Mouse (Mus musculus) kidney, adult 11 months (tissue): ENCODE data around the gene Rps6ka2.
A peak's percentile ranks its signal among the peaks of the same experiment; 100 is the strongest.
"Not testable (repeated sequence)": the region's sequence is repeated elsewhere in the genome, so short reads cannot be mapped to it uniquely, and the experiment has no call there.

Experiments used
- DNase-seq: peaks from one replicate; pipeline ENCODE4 v3.0.0; 2022

Rps6ka2 gene

DNA sequence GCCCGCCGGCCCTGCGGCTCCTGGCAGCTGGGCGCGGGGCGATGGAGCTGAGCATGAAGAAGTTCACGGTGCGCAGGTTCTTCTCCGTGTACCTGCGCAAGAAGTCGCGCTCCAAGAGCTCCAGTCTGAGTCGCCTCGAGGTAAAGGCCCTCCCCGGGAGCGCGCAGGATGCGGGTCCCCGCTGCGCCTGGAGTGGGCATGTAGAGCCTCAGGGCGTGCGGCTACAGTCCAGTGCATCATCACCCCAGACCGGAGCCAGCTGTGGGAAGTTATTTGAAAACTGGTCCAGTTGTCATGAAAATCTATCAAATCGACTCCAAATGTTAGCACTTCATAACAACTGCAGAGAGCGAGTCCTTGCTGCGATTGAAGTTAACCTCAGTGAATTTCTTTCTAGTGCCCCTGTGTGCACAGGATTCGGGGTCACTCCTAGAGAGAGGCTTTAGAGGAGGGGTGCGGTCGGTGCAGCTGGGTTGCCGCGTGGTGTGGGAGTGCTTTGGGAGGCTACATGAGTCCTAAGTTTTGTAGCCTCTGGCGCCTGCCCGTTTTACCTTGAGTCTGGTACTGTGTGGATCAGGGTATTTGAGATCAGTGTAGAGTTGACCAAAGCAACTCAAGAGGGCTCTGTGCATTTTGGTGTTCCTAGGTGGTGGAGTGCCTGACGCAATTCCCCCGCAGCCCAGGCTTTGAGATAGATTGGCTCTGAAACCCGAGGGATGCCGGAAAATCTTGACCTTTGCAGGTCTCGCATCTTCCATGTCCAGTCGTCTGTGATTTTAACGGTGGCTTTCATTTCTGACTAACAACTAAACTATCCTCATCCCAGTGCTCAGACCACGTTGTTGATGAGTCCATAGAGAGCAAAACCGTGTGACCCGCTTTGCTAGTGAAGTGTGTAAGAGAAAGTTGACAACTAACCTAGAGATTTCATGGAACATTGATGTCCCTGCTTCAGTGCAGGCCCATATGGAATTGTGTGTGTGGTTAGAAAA, 685 bp downstream of the Rps6ka2 start:
- DNase-seq = no peak

GRCm38 (mm10) chr17:7173331-7174028, 3.6 kb downstream of the Rps6ka2 start:
- no peak for DNase-seq

- no peak for DNase-seq
These were observed 5.4 kb downstream of the Rps6ka2 start for GRCm38 (mm10) chr17:7175293-7175692.

GRCm38 (mm10) chr17:7176394-7176793, 6.5 kb downstream of the Rps6ka2 start:
- peak; percentile 30 for DNase-seq

DNA sequence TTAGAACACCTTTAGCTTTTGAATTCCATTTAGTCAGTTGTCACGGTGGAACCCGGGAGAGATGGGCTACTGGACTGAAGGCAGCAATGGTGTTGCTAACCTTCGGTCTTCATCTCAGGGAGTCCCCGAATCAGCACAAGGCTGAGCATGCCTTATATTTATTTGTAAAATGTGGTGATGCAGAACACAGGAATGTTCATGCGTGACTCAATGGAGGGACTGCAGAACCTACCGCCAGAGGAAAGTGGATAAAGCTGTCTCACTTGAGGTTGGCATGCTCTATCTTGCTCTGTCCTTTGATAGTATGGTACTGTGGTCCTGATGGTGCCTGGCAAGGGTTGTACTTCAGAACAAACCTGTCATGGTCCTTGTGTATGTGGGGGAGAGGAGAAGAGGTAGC, 8.3 kb downstream of the Rps6ka2 start:
- no peak for DNase-seq

- no peak for DNase-seq
These were observed 12.3 kb downstream of the Rps6ka2 start for GRCm38 (mm10) chr17:7182187-7182586.

GRCm38 (mm10) chr17:7187037-7187436, 17.1 kb downstream of the Rps6ka2 start:
- DNase-seq = not testable (repeated sequence)

- DNase-seq = no peak
These were observed 19.5 kb downstream of the Rps6ka2 start for GRCm38 (mm10) chr17:7189425-7189824.

GRCm38 (mm10) chr17:7189975-7190374, 20.1 kb downstream of the Rps6ka2 start:
- no peak for DNase-seq

GRCm38 (mm10) chr17:7194140-7194840, 24.4 kb downstream of the Rps6ka2 start:
- no peak for DNase-seq

GRCm38 (mm10) chr17:7197121-7197925, 27.4 kb downstream of the Rps6ka2 start:
- peak; percentile 35 for DNase-seq

GRCm38 (mm10) chr17:7204771-7205406, 35.0 kb downstream of the Rps6ka2 start:
- no peak for DNase-seq

DNA sequence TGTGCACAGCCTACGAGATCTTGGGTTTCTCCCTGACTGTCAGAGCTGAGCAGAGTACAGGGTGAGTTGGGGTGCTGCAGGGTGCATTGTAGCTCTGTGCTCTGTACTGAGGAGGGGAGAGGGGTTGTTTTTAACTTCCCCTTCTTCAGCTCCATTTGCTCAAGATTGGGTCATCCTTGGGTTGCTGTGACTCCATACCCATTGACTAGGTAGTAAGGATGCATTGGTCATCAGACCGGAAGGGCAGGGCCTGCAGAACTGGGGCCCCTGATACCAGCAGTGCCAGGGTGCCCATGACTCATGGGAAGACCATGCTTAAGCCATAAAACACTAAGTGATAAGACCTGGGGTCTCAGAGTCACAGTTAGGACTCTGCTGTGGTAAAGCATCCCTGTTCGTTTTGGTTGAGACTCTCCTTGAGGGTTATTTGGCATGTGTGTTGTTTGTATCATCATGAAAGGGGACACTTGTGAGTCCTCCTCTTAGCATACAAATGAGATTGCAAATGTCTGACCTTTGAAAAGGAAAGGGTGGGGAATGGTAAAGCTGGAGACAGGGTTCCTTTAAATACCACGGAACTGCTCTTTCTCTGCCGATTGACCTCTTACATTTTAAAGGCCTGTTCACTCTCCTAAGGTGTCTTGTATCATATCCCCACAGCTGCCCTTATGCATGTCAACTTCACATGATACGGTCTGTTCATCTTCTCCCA, 36.7 kb downstream of the Rps6ka2 start:
- no peak for DNase-seq

GRCm38 (mm10) chr17:7210648-7211047, 40.7 kb downstream of the Rps6ka2 start:
- no peak for DNase-seq

- no peak for DNase-seq
These were observed 42.0 kb downstream of the Rps6ka2 start for GRCm38 (mm10) chr17:7211893-7212292.

DNA sequence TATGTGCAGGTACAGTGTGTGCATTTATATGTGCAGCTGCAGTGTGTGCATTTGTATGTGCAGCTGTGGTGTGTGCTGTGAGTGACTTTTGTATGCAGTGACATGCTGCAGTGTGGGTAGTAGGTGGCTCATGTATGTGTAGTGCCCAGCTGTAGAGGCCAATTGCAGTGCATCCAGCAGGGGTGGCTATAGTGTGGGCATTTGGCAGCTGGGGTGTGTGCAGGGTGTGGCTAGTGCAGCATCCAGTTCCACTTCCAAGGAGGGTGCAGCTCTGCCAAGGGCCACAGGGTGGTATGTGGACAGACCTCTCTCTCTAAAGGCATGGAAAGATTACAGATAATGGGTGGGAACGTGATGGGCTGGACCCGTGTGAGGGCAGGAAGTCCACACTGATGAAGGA, 43.3 kb downstream of the Rps6ka2 start:
- DNase-seq = no peak

DNA sequence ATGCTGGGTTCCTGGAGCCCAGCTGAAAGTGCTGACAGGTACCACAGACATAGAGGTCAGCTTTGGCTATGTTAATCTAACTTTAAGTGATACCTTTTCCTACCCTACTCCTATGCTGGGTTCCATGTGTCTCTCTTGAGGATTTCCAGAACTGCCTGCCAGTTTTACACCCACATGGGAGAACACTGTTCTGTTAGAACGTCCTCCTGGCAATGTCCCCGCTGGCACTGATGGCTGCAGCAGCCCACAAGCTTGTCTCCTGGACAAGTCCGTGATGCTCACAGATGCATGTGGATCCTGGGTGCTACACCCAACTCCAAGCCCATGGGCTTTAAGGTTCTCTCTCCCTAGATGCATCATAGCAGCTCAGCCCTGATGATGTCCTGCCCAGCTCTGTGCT, 44.1 kb downstream of the Rps6ka2 start:
- no peak for DNase-seq

- no peak for DNase-seq
These were observed 47.9 kb downstream of the Rps6ka2 start for GRCm38 (mm10) chr17:7217791-7218329.

DNA sequence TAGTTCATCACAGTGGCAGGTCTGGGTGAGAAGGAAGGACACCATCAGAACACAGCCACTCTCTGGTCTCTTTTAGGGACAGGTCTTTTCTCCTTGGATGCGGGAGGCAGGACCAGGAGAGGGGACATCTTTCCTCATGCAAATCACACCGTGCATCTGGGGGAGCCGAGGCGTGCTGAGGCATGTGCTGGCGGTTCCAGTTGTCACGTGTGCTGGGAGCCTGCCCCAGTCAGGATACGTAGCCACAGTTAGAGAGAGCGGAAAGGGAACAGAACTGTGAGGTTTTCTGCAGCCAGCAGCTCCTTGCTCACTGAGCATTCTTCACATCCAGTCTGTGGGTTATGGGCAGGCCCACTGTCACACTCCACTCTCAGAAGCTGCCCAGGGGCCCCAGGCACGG, 48.5 kb downstream of the Rps6ka2 start:
- DNase-seq = no peak

- DNase-seq = no peak
These were observed 49.3 kb downstream of the Rps6ka2 start for GRCm38 (mm10) chr17:7219044-7219718.
